Mouse (Mus musculus) stomach, embryonic 15.5 days (tissue): ENCODE results near the gene Ppfia4. TPM values are rescaled to one million over a fixed set of nuclear protein-coding genes. Genes with fewer than 3 reads are reported as not detected.
"Not testable (repeated sequence)": the region's sequence is repeated elsewhere in the genome, so short reads cannot be mapped to it uniquely, and the experiment has no call there.

Experiments
- ATAC-seq: fragments of 200-750 bp; cut with Nextera tagmentation; 2 replicates; pipeline ENCODE4 v1.8.0; 2017; ENCODE audit warnings: low read depth, moderate number of reproducible peaks, moderate TSS enrichment; ENCODE audit not compliant: insufficient read depth, low FRiP score
- H3K27ac ChIP-seq: fragments of 300-500 bp; sonication (generic); 2 replicates; pipeline ENCODE4 v1.5.1; 2015; ENCODE audit warnings: mild to moderate bottlenecking, inconsistent platforms
- H3K27me3 ChIP-seq: fragments of 300-500 bp; sonication (generic); replicated peaks from 2 replicates; pipeline ENCODE4 v1.6.1; 2015; ENCODE audit warnings: inconsistent platforms
- H3K36me3 ChIP-seq: fragments of 300-500 bp; sonication (generic); 2 replicates; pipeline ENCODE4 v1.6.1; 2015; ENCODE audit warnings: inconsistent platforms
- H3K4me1 ChIP-seq: fragments of 300-500 bp; sonication (generic); 2 replicates; pipeline ENCODE4 v1.6.1; 2015; ENCODE audit warnings: inconsistent platforms
- H3K4me2 ChIP-seq: fragments of 300-500 bp; sonication (generic); 2 replicates; pipeline ENCODE4 v1.6.1; 2015; ENCODE audit warnings: mild to moderate bottlenecking, inconsistent platforms
- H3K4me3 ChIP-seq: fragments of 300-500 bp; sonication (generic); replicated peaks from 2 replicates; pipeline ENCODE4 v1.5.1; 2015; ENCODE audit warnings: inconsistent platforms
- H3K9ac ChIP-seq: fragments of 300-500 bp; sonication (generic); 2 replicates; pipeline ENCODE4 v1.6.1; 2015; ENCODE audit warnings: inconsistent platforms
- H3K9me3 ChIP-seq: fragments of 300-500 bp; sonication (generic); 2 replicates; pipeline ENCODE4 v1.6.1; 2016; ENCODE audit warnings: inconsistent platforms
- WGBS: fragments of 180-500 bp; shearing (Covaris S2); methylation state at CpG from one replicate; pipeline ENCODE4 v1.1.7; 2015; 5-methylcytosine and 5-hydroxymethylcytosine counted together
- polyA plus RNA-seq: library from polyadenylated mRNA; unstranded; fragments of >200 nt; fragmentation: Nextera tagmentation; extraction: Ambion mirVana; gene quantifications from 2 replicates; pipeline ENCODE4 v1.2.1, GENCODE M21; 2015

The Ppfia4 gene
- polyA plus RNA-seq, 1 experiment from 2014 or later: 5.8 TPM

- 73% methylated on average over 7 of the region's 7 CpGs for WGBS
- Histone ChIP-seq H3K36me3 (no peaks in the 10 kb centered on the region), H3K27me3 (no peaks in the 10 kb centered on the region), H3K27ac (no peak overlapping the region), H3K9ac (no peak overlapping the region), H3K9me3 (no peaks in the 10 kb centered on the region), H3K4me3 (no peak overlapping the region), H3K4me1 (no peaks in the 10 kb centered on the region), H3K4me2 (no peak overlapping the region)
- ATAC-seq: no peak
These were observed 55.9 kb downstream of the Ppfia4 start for GRCm38 (mm10) chr1:134276823-134277222.

DNA sequence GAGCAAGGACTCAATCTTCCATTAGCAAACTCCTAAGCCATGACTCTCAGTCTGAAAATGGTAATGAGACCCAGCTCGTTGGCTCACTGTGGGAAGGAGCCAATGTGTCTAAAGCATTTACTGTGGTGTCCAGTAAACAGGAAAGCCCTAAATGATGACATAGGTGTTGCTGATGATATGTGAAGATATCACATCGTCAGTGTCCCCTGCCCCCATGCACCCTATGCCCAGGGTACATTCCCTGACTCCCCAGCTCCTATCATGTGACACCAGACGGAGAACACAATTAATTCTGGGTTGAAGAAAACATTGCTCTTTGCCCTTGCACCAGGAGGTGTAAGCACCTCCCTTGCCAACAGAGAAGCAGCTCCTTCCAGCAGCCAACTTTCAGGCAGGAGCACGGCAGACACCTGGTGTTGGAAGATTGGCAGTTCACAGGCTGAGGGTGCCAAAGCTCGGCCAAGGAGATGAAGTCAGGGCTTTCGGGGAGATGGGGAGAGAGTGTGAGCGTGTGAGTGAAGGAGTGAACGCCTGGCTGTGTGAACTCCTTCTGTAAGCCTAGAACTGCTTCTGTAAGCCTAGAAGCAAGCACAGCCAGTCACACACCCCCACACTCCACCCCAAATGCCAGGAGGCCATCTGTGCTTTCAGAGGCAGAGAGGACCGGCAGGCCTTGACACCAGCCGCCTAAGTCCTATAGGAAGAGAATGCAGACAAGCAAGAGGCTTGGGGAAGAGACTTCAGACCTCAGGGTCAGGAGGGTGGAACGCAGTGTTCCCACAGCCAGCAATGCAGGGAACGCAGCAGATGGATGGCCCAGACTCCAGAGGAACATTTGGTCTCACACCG is 56.9 kb downstream of the Ppfia4 start:
- WGBS: 66% methylated on average over 13 of the region's 13 CpGs
- Histone ChIP-seq H3K4me1 (no peaks in the 10 kb centered on the region), H3K4me2 (no peak overlapping the region), H3K4me3 (no peak overlapping the region), H3K27me3 (no peaks in the 10 kb centered on the region), H3K27ac (no peak overlapping the region), H3K9ac (no peak overlapping the region), H3K9me3 (no peaks in the 10 kb centered on the region), H3K36me3 (no peaks in the 10 kb centered on the region)
- no peak for ATAC-seq

GRCm38 (mm10) chr1:134274483-134274920 is 58.2 kb downstream of the Ppfia4 start:
- Histone ChIP-seq H3K9ac (no peak overlapping the region), H3K4me1 (no peaks in the 10 kb centered on the region), H3K36me3 (no peaks in the 10 kb centered on the region), H3K27ac (no peak overlapping the region), H3K4me3 (no peak overlapping the region), H3K9me3 (no peaks in the 10 kb centered on the region), H3K27me3 (no peaks in the 10 kb centered on the region), H3K4me2 (no peak overlapping the region)
- WGBS: 71% methylated on average over 7 of the region's 7 CpGs
- ATAC-seq: no peak

DNA sequence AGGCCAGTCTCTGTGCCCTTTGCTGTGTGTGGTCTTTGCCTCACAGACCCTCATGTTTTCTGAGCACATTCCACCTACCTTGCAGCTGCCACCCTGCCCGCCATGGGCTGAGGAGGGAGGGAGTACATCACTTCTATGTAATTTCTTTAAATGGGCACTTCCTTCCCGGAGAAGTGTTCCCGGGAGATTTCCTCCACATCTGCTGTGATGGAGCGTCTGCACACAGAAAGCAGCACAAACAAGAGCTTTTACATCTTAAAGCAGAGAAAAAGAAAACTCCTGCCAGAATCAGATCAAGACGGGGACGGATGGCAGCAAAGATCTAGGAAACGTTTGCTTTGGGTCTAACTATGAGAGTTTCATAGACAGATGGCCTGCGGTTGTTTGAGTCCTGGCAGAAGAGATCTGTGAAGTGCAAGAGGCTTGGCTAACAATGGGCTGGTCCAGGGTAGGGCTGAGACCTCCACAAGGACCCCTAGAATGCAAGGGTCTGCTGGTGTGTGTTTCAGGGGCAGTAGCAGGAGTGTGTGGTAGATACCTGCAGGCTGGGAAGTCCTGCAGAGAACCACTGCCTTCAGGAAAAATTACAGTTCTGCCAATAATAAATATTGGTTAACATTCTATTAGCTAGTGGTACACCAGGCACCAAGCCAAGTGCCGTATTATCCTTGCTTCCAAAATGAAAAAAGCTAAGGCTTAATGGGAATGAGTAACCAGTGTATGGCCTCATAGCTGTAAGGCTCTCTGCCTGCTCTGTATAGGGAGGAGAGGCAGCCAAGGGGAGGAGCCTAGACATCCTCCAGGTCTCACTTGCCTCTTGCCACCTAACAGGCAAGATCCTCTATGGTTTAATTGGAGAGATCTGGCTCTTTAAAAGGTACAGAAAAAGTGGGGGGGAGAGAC is 59.0 kb downstream of the Ppfia4 start:
- H3K4me1 ChIP-seq: no peaks in the 10 kb centered on the region
- H3K36me3 ChIP-seq: no peaks in the 10 kb centered on the region
- WGBS: 49% methylated on average over 9 of the region's 9 CpGs
- no peak overlapping the region for H3K9ac ChIP-seq
- no peak overlapping the region for H3K27ac ChIP-seq
- H3K4me2 ChIP-seq: no peak overlapping the region
- no peaks in the 10 kb centered on the region for H3K9me3 ChIP-seq
- ATAC-seq: no peak
- no peaks in the 10 kb centered on the region for H3K27me3 ChIP-seq
- no peak overlapping the region for H3K4me3 ChIP-seq

DNA sequence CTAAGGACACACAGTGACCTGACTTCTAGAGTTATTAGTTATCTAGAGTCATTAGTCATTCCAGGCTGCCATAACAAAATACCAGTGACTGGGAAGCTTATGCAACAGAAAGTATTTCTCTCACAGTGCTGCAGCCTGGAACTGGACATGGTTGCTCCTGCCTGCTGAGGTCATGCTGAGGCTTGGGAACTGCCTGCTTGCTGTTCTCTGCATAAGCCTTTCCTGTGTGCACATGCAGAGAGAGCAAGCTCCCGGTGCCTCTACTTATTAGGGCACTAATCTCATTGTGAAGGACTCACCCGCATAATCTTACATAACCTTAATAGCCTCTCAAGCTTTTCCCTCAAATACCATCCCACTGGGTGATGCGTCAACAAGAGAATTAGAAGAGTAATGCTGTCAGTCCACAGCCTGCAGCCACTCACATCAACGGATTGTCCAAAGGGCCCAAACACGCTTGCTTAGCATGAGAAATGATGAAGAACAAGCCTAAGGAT is 59.9 kb downstream of the Ppfia4 start:
- Histone ChIP-seq H3K9me3 (no peaks in the 10 kb centered on the region), H3K9ac (no peak overlapping the region), H3K27me3 (no peaks in the 10 kb centered on the region), H3K4me2 (no peak overlapping the region), H3K4me3 (no peak overlapping the region), H3K27ac (no peak overlapping the region), H3K36me3 (no peaks in the 10 kb centered on the region), H3K4me1 (no peaks in the 10 kb centered on the region)
- no peak for ATAC-seq
- WGBS: 69% methylated on average over 5 of the region's 5 CpGs

GRCm38 (mm10) chr1:134270026-134270425 is 62.7 kb downstream of the Ppfia4 start:
- Histone ChIP-seq H3K36me3 (no peaks in the 10 kb centered on the region), H3K9ac (no peak overlapping the region), H3K4me3 (no peak overlapping the region), H3K27me3 (no peaks in the 10 kb centered on the region), H3K4me2 (no peak overlapping the region), H3K9me3 (no peaks in the 10 kb centered on the region), H3K4me1 (no peaks in the 10 kb centered on the region), H3K27ac (no peak overlapping the region)
- ATAC-seq: no peak
- 77% methylated on average over 7 of the region's 7 CpGs for WGBS

DNA sequence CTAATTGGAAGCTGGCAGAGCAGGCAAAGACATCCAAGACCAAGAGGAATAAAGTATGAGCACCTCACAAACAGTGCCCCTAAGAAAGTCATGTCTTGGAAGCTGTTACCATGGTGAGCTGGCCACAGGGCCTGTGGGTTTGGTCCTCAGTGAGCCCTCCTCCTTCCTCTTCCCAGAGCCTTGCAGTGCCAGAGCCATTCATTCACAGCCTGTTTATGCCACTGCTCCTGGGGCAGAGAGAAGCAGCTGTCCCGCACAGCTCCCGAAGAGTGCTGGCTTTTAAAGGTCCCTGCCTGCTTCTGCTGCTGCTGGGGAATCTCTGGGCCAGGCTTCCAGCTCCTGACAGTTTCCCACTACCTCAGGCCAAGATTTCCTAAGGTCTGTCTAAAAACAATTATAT is 66.9 kb downstream of the Ppfia4 start:
- Histone ChIP-seq H3K4me3 (no peak overlapping the region), H3K9ac (no peak overlapping the region), H3K9me3 (no peaks in the 10 kb centered on the region), H3K27ac (no peak overlapping the region), H3K27me3 (no peaks in the 10 kb centered on the region), H3K4me2 (no peak overlapping the region), H3K4me1 (no peaks in the 10 kb centered on the region), H3K36me3 (no peaks in the 10 kb centered on the region)
- WGBS: 54% methylated on average over 2 of the region's 2 CpGs
- ATAC-seq: no peak

- H3K27me3 ChIP-seq: no peaks in the 10 kb centered on the region
- H3K4me1 ChIP-seq: no peaks in the 10 kb centered on the region
- H3K4me2 ChIP-seq: no peak overlapping the region
- H3K9me3 ChIP-seq: no peaks in the 10 kb centered on the region
- no peak for ATAC-seq
- no peak overlapping the region for H3K27ac ChIP-seq
- H3K9ac ChIP-seq: no peak overlapping the region
- 87% methylated on average over 6 of the region's 6 CpGs for WGBS
- no peak overlapping the region for H3K4me3 ChIP-seq
- no peaks in the 10 kb centered on the region for H3K36me3 ChIP-seq
These were observed 68.4 kb downstream of the Ppfia4 start for GRCm38 (mm10) chr1:134264341-134264740.

DNA sequence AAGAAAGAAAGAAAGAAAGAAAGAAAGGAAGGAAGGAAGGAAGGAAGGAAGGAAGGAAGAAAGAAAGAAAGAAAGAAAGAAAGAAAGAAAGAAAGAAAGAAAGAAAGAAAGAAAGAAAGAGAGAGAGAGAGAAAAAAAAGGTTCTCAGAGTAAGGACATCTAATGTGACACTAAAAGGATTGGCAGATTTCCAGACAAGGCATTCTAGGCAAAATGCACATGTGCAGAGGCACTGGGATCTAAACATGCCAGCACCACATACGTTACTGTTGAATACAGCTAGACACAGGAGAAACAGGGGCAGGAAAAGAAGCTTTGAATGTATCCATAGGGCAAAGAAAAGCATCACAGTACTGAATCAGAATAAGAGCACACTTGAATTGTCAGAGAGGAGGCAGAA is 83.0 kb downstream of the Ppfia4 start:
- ATAC-seq, H3K4me1 ChIP-seq: not testable (repeated sequence)
- WGBS: 55% methylated on average over 1 of the region's 1 CpGs

More for the DNA sequence above, 83.0 kb downstream of the Ppfia4 start:
- H3K4me3 ChIP-seq, H3K4me2 ChIP-seq, H3K9ac ChIP-seq, H3K36me3 ChIP-seq, H3K9me3 ChIP-seq, H3K27me3 ChIP-seq, H3K27ac ChIP-seq: not testable (repeated sequence)

Other genes with a start within 250 kb of the Ppfia4 start
- 0.70 and 1.1 TPM in 2 replicates for gene Chit1, start 221.7 kb downstream of the Ppfia4 start, polyA plus RNA-seq
- gene Chil1, start 150.8 kb downstream of the Ppfia4 start, polyA plus RNA-seq: 2.6 and 2.9 TPM in 2 replicates
- 0.30 and 1.3 TPM in 2 replicates for gene Mybph, start 139.5 kb downstream of the Ppfia4 start, polyA plus RNA-seq
- gene Adora1, start 97.5 kb downstream of the Ppfia4 start, polyA plus RNA-seq: 11.8 and 13.8 TPM in 2 replicates
- 1.3 and 4.3 TPM in 2 replicates for gene Myog, start 42.9 kb downstream of the Ppfia4 start, polyA plus RNA-seq
- 85.8 and 90.6 TPM in 2 replicates for gene Tmem183a, start 29.1 kb upstream of the Ppfia4 start, polyA plus RNA-seq
- not detected in 2 replicates for gene 4933406M09Rik, start 53.0 kb upstream of the Ppfia4 start, polyA plus RNA-seq
- gene Cyb5r1, start 72.6 kb upstream of the Ppfia4 start, polyA plus RNA-seq: 38.5 and 40.1 TPM in 2 replicates
- gene Adipor1, start 82.5 kb upstream of the Ppfia4 start, polyA plus RNA-seq: 82.5 and 93.6 TPM in 2 replicates
- 24.0 and 24.2 TPM in 2 replicates for gene Klhl12, start 122.6 kb upstream of the Ppfia4 start, polyA plus RNA-seq
- gene Rabif, start 161.7 kb upstream of the Ppfia4 start, polyA plus RNA-seq: 37.2 and 42.7 TPM in 2 replicates
- not detected in 2 replicates for gene Mgat4e, start 216.8 kb upstream of the Ppfia4 start, polyA plus RNA-seq
- gene Kdm5b, start 227.2 kb upstream of the Ppfia4 start, polyA plus RNA-seq: 53.2 and 54.5 TPM in 2 replicates